Mouse (Mus musculus) embryonic fibroblast, embryonic 13.5 days (primary cell): ENCODE results near the gene Nup107.

Experiments used
- CTCF ChIP-seq: IDR thresholded peaks from 2 replicates; pipeline ENCODE4 v1.5.1; 2011; ENCODE audit warnings: mild to moderate bottlenecking, control low read depth, low read length, moderate library complexity, borderline replicate concordance; ENCODE audit not compliant: insufficient read depth
- POLR2A ChIP-seq: IDR thresholded peaks from 2 replicates; pipeline ENCODE4 v1.6.1; 2011; ENCODE audit warnings: low read depth, mild to moderate bottlenecking, control low read depth, low read length, moderate library complexity

GRCm38 (mm10) chr10:117726888-117727385, 65.6 kb downstream of the Nup107 start:
- TF ChIP-seq CTCF = no peak
- no peak for TF ChIP-seq POLR2A
